Comparison of ENCODE assay signal across 8 mouse cellular contexts in genomic region chr3:58414234-58414938, GRCm38 (mm10). TPM values are rescaled to one million over a fixed set of nuclear protein-coding genes. Genes with fewer than 3 reads are reported as not detected.
A peak's percentile ranks its signal among the peaks of the same experiment; 100 is the strongest.
DNase-seq lines count a peak whose midpoint lies in the region; ATAC-seq and TF ChIP-seq lines count a peak whose summit lies in the region.

Tsc22d2 (plus strand) TSS chr3:58414715.

- peak; percentile 68 for ATAC-seq in heart, embryonic 14.5 days (ENCODE audit: insufficient number of reproducible peaks, insufficient read depth, low FRiP score, low read depth)
- peak; percentile 49 for ATAC-seq in liver, embryonic 13.5 days (ENCODE audit: low read depth)
- ATAC-seq in stomach, embryonic 14.5 days (ENCODE audit: insufficient number of reproducible peaks, insufficient read depth, low FRiP score, low read depth) = peak; percentile 73

- peak; percentile 88 for DNase-seq in CH12.LX (ENCODE audit: extremely low read depth)
- DNase-seq in c-Kit-positive CD71-negative TER-119-negative erythroid progenitor cells, embryonic 14.5 days (ENCODE audit: low read depth) = peak; percentile 81
- peak; percentile 92 for DNase-seq in forebrain, embryonic 10.5 days (ENCODE audit: extremely low spot score, low spot score)
- peak; percentile 98 for DNase-seq in kidney, postnatal 14 days
- peak; percentile 93 for DNase-seq in liver, embryonic 13.5 days
- peak; percentile 89 to 95 for DNase-seq in natural killer cell, adult 2 months (ENCODE audit: low spot score in 2 of 2)

- H3K4me1 ChIP-seq in CH12.LX (ENCODE audit: control insufficient read depth in 1 of 2, insufficient read depth in 2 of 2) = peaks cover 0 to 4% of the 10 kb centered on the region in 2 experiments; a peak in 1 of 4 replicates
- peaks cover 31% of the 10 kb centered on the region for H3K4me1 ChIP-seq in forebrain, embryonic 10.5 days
- H3K4me1 ChIP-seq in heart, embryonic 14.5 days (ENCODE audit: control insufficient read depth in 2 of 2, insufficient read depth in 2 of 2, low read length in 2 of 2) = 0 out of 4 replicates have a peak, but pooled peaks cover 0 to 4% of the 10 kb centered on the region in 2 experiments
- peaks cover 15% of the 10 kb centered on the region for H3K4me1 ChIP-seq in liver, embryonic 13.5 days (replicated peaks)
- H3K4me1 ChIP-seq in stomach, embryonic 14.5 days (ENCODE audit: control insufficient read depth, insufficient read depth, low read length) = no peaks in the 10 kb centered on the region

- in situ Hi-C loops in CH12.LX (cut with MboI; ENCODE audit: low pct_ligation_motif_present, low pct_unique_long_range_greater_than_20kb, low sequenced_read_pairs) = loop anchor here (25.0 kb wide), 1 partner anchor 273 kb away; the partner anchor contains the start of gene Siah2

- WGBS in forebrain, embryonic 10.5 days = under 1% methylated on average over 52 of the region's 52 CpGs
- under 1% methylated on average over 52 of the region's 52 CpGs for WGBS in heart, embryonic 14.5 days
- WGBS in liver, embryonic 13.5 days (ENCODE audit: insufficient replicate concordance) = under 1% methylated on average over 52 of the region's 52 CpGs
- WGBS in stomach, embryonic 14.5 days = 2% methylated on average over 42 of the region's 52 CpGs

- no peak for TF ChIP-seq RAD21 in CH12.LX (IDR thresholded peaks at IDR 0.05; ENCODE audit: low read depth, low read length)

- peak within 1 kb of the TSS; percentile 89 for H3K27ac ChIP-seq in CH12.LX (ENCODE audit: insufficient read depth, low read depth)
- peak within 1 kb of the TSS; percentile 98 for H3K27ac ChIP-seq in forebrain, embryonic 10.5 days
- peak within 1 kb of the TSS; percentile 99 to 100 for H3K27ac ChIP-seq in heart, embryonic 14.5 days (replicated peaks in 1 of 2; ENCODE audit: control insufficient read depth in 1 of 2, insufficient read depth in 1 of 2, low read depth in 2 of 2, low read length in 2 of 2)
- peak within 1 kb of the TSS; percentile 98 for H3K27ac ChIP-seq in liver, embryonic 13.5 days
- peak within 1 kb of the TSS; percentile 100 for H3K27ac ChIP-seq in stomach, embryonic 14.5 days (ENCODE audit: low read length)

- H3K4me2 ChIP-seq in CH12.LX (ENCODE audit: insufficient read depth, low read depth, poor library complexity, severe bottlenecking) = peak within 1 kb of the TSS; percentile 44
- peak within 1 kb of the TSS; percentile 88 for H3K4me2 ChIP-seq in heart, embryonic 14.5 days (ENCODE audit: low read length)
- peak within 1 kb of the TSS; percentile 96 for H3K4me2 ChIP-seq in liver, embryonic 13.5 days
- H3K4me2 ChIP-seq in stomach, embryonic 14.5 days (replicated peaks; ENCODE audit: low read depth, low read length) = peak within 1 kb of the TSS; percentile 93

- H3K36me3 ChIP-seq in CH12.LX (replicated peaks in 1 of 2; ENCODE audit: control insufficient read depth in 1 of 2, insufficient read depth in 1 of 2, low read length in 1 of 2) = peaks cover 0 to 9% of the 10 kb centered on the region in 2 experiments
- peaks cover 10% of the 10 kb centered on the region for H3K36me3 ChIP-seq in forebrain, embryonic 10.5 days (replicated peaks)
- H3K36me3 ChIP-seq in heart, embryonic 14.5 days (ENCODE audit: control insufficient read depth, insufficient read depth, low read length) = peaks cover 12% of the 10 kb centered on the region
- H3K36me3 ChIP-seq in liver, embryonic 13.5 days = no peaks in the 10 kb centered on the region; the same call in 1 of the 2 replicates
- H3K36me3 ChIP-seq in stomach, embryonic 14.5 days (ENCODE audit: control insufficient read depth, insufficient read depth, low read length) = no peaks in the 10 kb centered on the region

- dilution Hi-C loops in CH12.LX (cut with MboI; ENCODE audit: extremely low pct_ligation_motif_present, extremely low pct_unique_long_range_greater_than_20kb, low sequenced_read_pairs) = no loop called here

- peaks cover 37% of the 10 kb centered on the region for H3K79me2 ChIP-seq in CH12.LX (replicated peaks; ENCODE audit: control insufficient read depth, extremely low read depth, insufficient read depth, poor library complexity, severe bottlenecking)

- H3K27me3 ChIP-seq in CH12.LX (replicated peaks) = no peaks in the 10 kb centered on the region
- H3K27me3 ChIP-seq in forebrain, embryonic 10.5 days (ENCODE audit: poor library complexity, severe bottlenecking) = no peaks in the 10 kb centered on the region
- no peaks in the 10 kb centered on the region for H3K27me3 ChIP-seq in heart, embryonic 14.5 days (ENCODE audit: control insufficient read depth, insufficient read depth, low read length)
- H3K27me3 ChIP-seq in liver, embryonic 13.5 days = no peaks in the 10 kb centered on the region
- H3K27me3 ChIP-seq in stomach, embryonic 14.5 days (ENCODE audit: control insufficient read depth, insufficient read depth, low read length) = no peaks in the 10 kb centered on the region

- H3K9me3 ChIP-seq in CH12.LX (replicated peaks; ENCODE audit: low read length) = no peaks in the 10 kb centered on the region
- no peaks in the 10 kb centered on the region for H3K9me3 ChIP-seq in forebrain, embryonic 10.5 days
- H3K9me3 ChIP-seq in heart, embryonic 14.5 days (ENCODE audit: control insufficient read depth, low read length) = no peaks in the 10 kb centered on the region
- H3K9me3 ChIP-seq in liver, embryonic 13.5 days (replicated peaks) = no peaks in the 10 kb centered on the region
- H3K9me3 ChIP-seq in stomach, embryonic 14.5 days (ENCODE audit: control insufficient read depth, low read depth, low read length) = no peaks in the 10 kb centered on the region

- TF ChIP-seq CTCF in CH12.LX (conservative IDR thresholded peaks at IDR 0.05 in 1 of 2, IDR thresholded peaks at IDR 0.05 in 1 of 2; ENCODE audit: low read depth in 2 of 2, low read length in 2 of 2) = no peak

- no peak for TF ChIP-seq EP300 in CH12.LX (IDR thresholded peaks at IDR 0.05; ENCODE audit: low read length)

- peak within 1 kb of the TSS; percentile 93 for H3K9ac ChIP-seq in CH12.LX (ENCODE audit: insufficient read depth, low read depth)
- H3K9ac ChIP-seq in heart, embryonic 14.5 days (ENCODE audit: low read length) = peak within 1 kb of the TSS; percentile 99
- peak within 1 kb of the TSS; percentile 99 for H3K9ac ChIP-seq in liver, embryonic 13.5 days
- peak within 1 kb of the TSS; percentile 97 for H3K9ac ChIP-seq in stomach, embryonic 14.5 days (replicated peaks; ENCODE audit: low read depth, low read length)

- TF ChIP-seq POLR2A in CH12.LX (IDR thresholded peaks at IDR 0.05; ENCODE audit: low read depth, low read length) = peak; percentile 85

- H3K4me3 ChIP-seq in CH12.LX (replicated peaks in 1 of 3; ENCODE audit: low read depth in 2 of 3, low read length in 2 of 3, poor library complexity in 1 of 3) = peak within 1 kb of the TSS; percentile 78 to 96 (median 93)
- H3K4me3 ChIP-seq in forebrain, embryonic 10.5 days = peak within 1 kb of the TSS; percentile 99
- H3K4me3 ChIP-seq in heart, embryonic 14.5 days (ENCODE audit: control insufficient read depth in 1 of 2, insufficient read depth in 1 of 2, low read depth in 1 of 2, low read length in 2 of 2) = peak within 1 kb of the TSS; percentile 58 to 76
- peak within 1 kb of the TSS; percentile 99 for H3K4me3 ChIP-seq in liver, embryonic 13.5 days (replicated peaks)
- H3K4me3 ChIP-seq in stomach, embryonic 14.5 days (ENCODE audit: low read depth, low read length) = peak within 1 kb of the TSS; percentile 94

TF ChIP-seq in CH12.LX, 34 proteins besides CTCF, POLR2A, EP300 and RAD21 (continues in another document):
- TF ChIP-seq NRF1 (IDR thresholded peaks at IDR 0.05; ENCODE audit: low read depth, low read length) = 0 out of 2 replicates have a peak, but pooled peaks have one; percentile 43
- TF ChIP-seq MAZ (IDR thresholded peaks at IDR 0.05; ENCODE audit: low read depth, low read length) = peak; percentile 74
- no peak for TF ChIP-seq E2F4 (IDR thresholded peaks at IDR 0.05; ENCODE audit: insufficient replicate concordance, low read depth, low read length)
- no peak; the same call in 1 of the 2 replicates for TF ChIP-seq ELF1 (IDR thresholded peaks at IDR 0.05; ENCODE audit: low read depth, low read length)
- TF ChIP-seq POLR2AphosphoS2 (IDR thresholded peaks at IDR 0.05; ENCODE audit: low read depth, low read length) = peak; percentile 93
- no peak for TF ChIP-seq ZKSCAN1 (IDR thresholded peaks at IDR 0.05; ENCODE audit: borderline replicate concordance, low read depth, low read length)
- TF ChIP-seq UBTF (IDR thresholded peaks at IDR 0.05; ENCODE audit: low read depth, low read length) = peak; percentile 25; the same call in 1 of the 2 replicates
- no peak for TF ChIP-seq GABPA (IDR thresholded peaks at IDR 0.05; ENCODE audit: insufficient replicate concordance, low read depth, low read length)
- TF ChIP-seq USF2 (conservative IDR thresholded peaks at IDR 0.05; ENCODE audit: low read depth, low read length) = no peak; the same call in 1 of the 2 replicates
- TF ChIP-seq ZNF384 (IDR thresholded peaks at IDR 0.05; ENCODE audit: low read depth, low read length) = no peak; the same call in 1 of the 2 replicates
- peak; percentile 72 for TF ChIP-seq BHLHE40 (IDR thresholded peaks at IDR 0.05; ENCODE audit: low read depth, low read length)
- TF ChIP-seq JUND (conservative IDR thresholded peaks at IDR 0.05; ENCODE audit: low read depth, low read length) = no peak
- 0 out of 2 replicates have a peak, but pooled peaks have one; percentile 54 for TF ChIP-seq KAT2A (IDR thresholded peaks at IDR 0.05; ENCODE audit: insufficient replicate concordance, low read length)
- no peak; the same call in 1 of the 2 replicates for TF ChIP-seq RCOR1 (conservative IDR thresholded peaks at IDR 0.05; ENCODE audit: low read depth, low read length)
- peak; percentile 95 for TF ChIP-seq MXI1 (IDR thresholded peaks at IDR 0.05; ENCODE audit: low read depth, low read length)
- peak; percentile 62; the same call in 1 of the 2 replicates for TF ChIP-seq MEF2A (IDR thresholded peaks at IDR 0.05; ENCODE audit: borderline replicate concordance, low read depth, low read length)
- peak; percentile 85 for TF ChIP-seq MYC (IDR thresholded peaks at IDR 0.05; ENCODE audit: low read depth, low read length)
- no peak for TF ChIP-seq ZC3H11A (IDR thresholded peaks at IDR 0.05; ENCODE audit: low read depth, low read length)
- peak; percentile 96 for TF ChIP-seq NELFE (IDR thresholded peaks at IDR 0.05; ENCODE audit: low read depth, low read length)
- 0 out of 2 replicates have a peak, but pooled peaks have one; percentile 38 for TF ChIP-seq CHD1 (IDR thresholded peaks at IDR 0.05; ENCODE audit: low read depth, low read length)

RNA-seq across cellular contexts. Expression of gene Tsc22d2, which starts in this region (rescaled TPM):
- total RNA-seq in CH12.LX (2012; rRNA removed) (11.8 and 12.9 TPM in 2 replicates), CH12.LX (2014; rRNA removed) (8.8 and 9.0 TPM in 2 replicates)
- polyA plus RNA-seq in CH12.LX (2012; ENCODE audit: insufficient read length, low read depth) = 13.4 and 17.4 TPM in 2 replicates
- 6.3 and 6.6 TPM in 2 replicates for polyA plus RNA-seq in forebrain, embryonic 10.5 days (2016; fragmentation: Nextera tagmentation; extraction: Ambion mirVana)
- 20.9 and 25.3 TPM in 2 replicates for polyA plus RNA-seq in heart, embryonic 14.5 days (2014; fragmentation: Nextera tagmentation; extraction: Ambion mirVana)
- 5.0 and 6.0 TPM in 2 replicates for polyA plus RNA-seq in liver, embryonic 13.5 days (2015; fragmentation: Nextera tagmentation; extraction: Ambion mirVana)
- polyA plus RNA-seq in stomach, embryonic 14.5 days (2014; fragmentation: Nextera tagmentation; extraction: Ambion mirVana) = 15.0 and 16.5 TPM in 2 replicates

Comparison
In these comparisons a context has a peak if more than half of its experiments do, and no peak if none do; other contexts are left out.
1. Peak in every context shown above with its lines: DNase-seq, ATAC-seq, H3K4me3 ChIP-seq and H3K27ac ChIP-seq.
2. H3K4me2 ChIP-seq: peak in every context shown above with its lines; median percentile 96 in liver, embryonic 13.5 days; 93 in stomach, embryonic 14.5 days; 88 in heart, embryonic 14.5 days; 44 in CH12.LX.